Mouse (Mus musculus): Measurements from ENCODE around the gene Nat8f4. TPM values are rescaled to one million over a fixed set of nuclear protein-coding genes. Genes with fewer than 3 reads are reported as not detected.

Nat8f4 gene
- polyA plus RNA-seq, 1 experiment from 2014 or later: 1.3 TPM

- Histone ChIP-seq H3K4me1 (replicated peaks) (no peaks in the 10 kb centered on the region), H3K36me3 (replicated peaks) (no peaks in the 10 kb centered on the region), H3K9me3 (replicated peaks) (no peaks in the 10 kb centered on the region), H3K27me3 (no peaks in the 10 kb centered on the region), H3K4me2 (no peak overlapping the region), H3K27ac (replicated peaks) (no peak overlapping the region), H3K9ac (no peak overlapping the region), H3K4me3 (replicated peaks) (no peak overlapping the region)
- no peak for ATAC-seq (ENCODE audit: insufficient read depth)
- 55% methylated on average over 2 of the region's 2 CpGs for WGBS (ENCODE audit: insufficient replicate concordance)
These were observed 40.8 kb downstream of the Nat8f4 start for GRCm38 (mm10) chr6:85863840-85864239.

GRCm38 (mm10) chr6:85863136-85863535, 41.5 kb downstream of the Nat8f4 start:
- ATAC-seq (ENCODE audit: insufficient read depth): no peak
- H3K4me3 ChIP-seq (replicated peaks): no peak overlapping the region
- H3K27me3 ChIP-seq: no peaks in the 10 kb centered on the region
- no peak overlapping the region for H3K9ac ChIP-seq
- no peak overlapping the region for H3K27ac ChIP-seq (replicated peaks)
- no peaks in the 10 kb centered on the region for H3K4me1 ChIP-seq (replicated peaks)
- WGBS (ENCODE audit: insufficient replicate concordance): 49% methylated on average over 2 of the region's 2 CpGs
- no peak overlapping the region for H3K4me2 ChIP-seq
- H3K36me3 ChIP-seq (replicated peaks): no peaks in the 10 kb centered on the region
- H3K9me3 ChIP-seq (replicated peaks): no peaks in the 10 kb centered on the region

GRCm38 (mm10) chr6:85862565-85862964, 42.1 kb downstream of the Nat8f4 start:
- no peak overlapping the region for H3K27ac ChIP-seq (replicated peaks)

GRCm38 (mm10) chr6:85861247-85861646, 43.4 kb downstream of the Nat8f4 start:
- H3K27me3 ChIP-seq: no peaks in the 10 kb centered on the region
- 53% methylated on average over 3 of the region's 3 CpGs for WGBS (ENCODE audit: insufficient replicate concordance)
- H3K4me3 ChIP-seq (replicated peaks): no peak overlapping the region
- no peak overlapping the region for H3K27ac ChIP-seq (replicated peaks)
- no peak overlapping the region for H3K9ac ChIP-seq
- no peaks in the 10 kb centered on the region for H3K36me3 ChIP-seq (replicated peaks)
- ATAC-seq (ENCODE audit: insufficient read depth): no peak
- H3K4me1 ChIP-seq (replicated peaks): no peaks in the 10 kb centered on the region
- no peaks in the 10 kb centered on the region for H3K9me3 ChIP-seq (replicated peaks)
- no peak overlapping the region for H3K4me2 ChIP-seq

More at GRCm38 (mm10) chr6:85862565-85862964, 42.1 kb downstream of the Nat8f4 start:
- H3K9me3 ChIP-seq (replicated peaks): no peaks in the 10 kb centered on the region
- no peaks in the 10 kb centered on the region for H3K4me1 ChIP-seq (replicated peaks)
- 52% methylated on average over 3 of the region's 3 CpGs for WGBS (ENCODE audit: insufficient replicate concordance)
- H3K27me3 ChIP-seq: no peaks in the 10 kb centered on the region
- no peak overlapping the region for H3K9ac ChIP-seq
- no peaks in the 10 kb centered on the region for H3K36me3 ChIP-seq (replicated peaks)
- no peak overlapping the region for H3K4me3 ChIP-seq (replicated peaks)
- no peak overlapping the region for H3K4me2 ChIP-seq
- ATAC-seq (ENCODE audit: insufficient read depth): no peak

- no peaks in the 10 kb centered on the region for H3K27me3 ChIP-seq
- H3K9me3 ChIP-seq (replicated peaks): no peaks in the 10 kb centered on the region
- H3K9ac ChIP-seq: no peak overlapping the region
- H3K4me1 ChIP-seq (replicated peaks): 0 out of 2 replicates have a peak, but pooled peaks cover 2% of the 10 kb centered on the region
- H3K4me3 ChIP-seq (replicated peaks): no peak overlapping the region
- H3K36me3 ChIP-seq (replicated peaks): no peaks in the 10 kb centered on the region
- WGBS (ENCODE audit: insufficient replicate concordance): 41% methylated on average over 1 of the region's 1 CpGs
- H3K4me2 ChIP-seq: no peak overlapping the region
- ATAC-seq (ENCODE audit: insufficient read depth): no peak
- H3K27ac ChIP-seq (replicated peaks): no peak overlapping the region
These were observed 48.4 kb downstream of the Nat8f4 start for GRCm38 (mm10) chr6:85856194-85856678.

- H3K36me3 ChIP-seq (replicated peaks): no peaks in the 10 kb centered on the region
- H3K9ac ChIP-seq: no peak overlapping the region
- no peak overlapping the region for H3K4me3 ChIP-seq (replicated peaks)
- H3K27me3 ChIP-seq: no peaks in the 10 kb centered on the region
- ATAC-seq (ENCODE audit: insufficient read depth): no peak
- H3K4me2 ChIP-seq: no peak overlapping the region
- H3K27ac ChIP-seq (replicated peaks): no peak overlapping the region
- no peaks in the 10 kb centered on the region for H3K9me3 ChIP-seq (replicated peaks)
- H3K4me1 ChIP-seq (replicated peaks): 0 out of 2 replicates have a peak, but pooled peaks cover 2% of the 10 kb centered on the region
- 57% methylated on average over 3 of the region's 3 CpGs for WGBS (ENCODE audit: insufficient replicate concordance)
These were observed 51.2 kb downstream of the Nat8f4 start for GRCm38 (mm10) chr6:85853481-85853880.

- no peak overlapping the region for H3K4me2 ChIP-seq
- H3K9ac ChIP-seq: no peak overlapping the region
- H3K36me3 ChIP-seq (replicated peaks): no peaks in the 10 kb centered on the region
- H3K27me3 ChIP-seq: no peaks in the 10 kb centered on the region
- H3K4me1 ChIP-seq (replicated peaks): 0 out of 2 replicates have a peak, but pooled peaks cover 2% of the 10 kb centered on the region
- H3K4me3 ChIP-seq (replicated peaks): no peak overlapping the region
- no peak overlapping the region for H3K27ac ChIP-seq (replicated peaks)
- H3K9me3 ChIP-seq (replicated peaks): no peaks in the 10 kb centered on the region
- ATAC-seq (ENCODE audit: insufficient read depth): no peak
- 51% methylated on average over 7 of the region's 7 CpGs for WGBS (ENCODE audit: insufficient replicate concordance)
These were observed 53.5 kb downstream of the Nat8f4 start for GRCm38 (mm10) chr6:85851062-85851773.

GRCm38 (mm10) chr6:85849240-85849639, 55.4 kb downstream of the Nat8f4 start:
- Histone ChIP-seq H3K4me1 (replicated peaks) (0 out of 2 replicates have a peak, but pooled peaks cover 2% of the 10 kb centered on the region), H3K27ac (replicated peaks) (no peak overlapping the region), H3K9ac (no peak overlapping the region), H3K27me3 (no peaks in the 10 kb centered on the region), H3K4me3 (replicated peaks) (no peak overlapping the region), H3K9me3 (replicated peaks) (no peaks in the 10 kb centered on the region), H3K4me2 (no peak overlapping the region), H3K36me3 (replicated peaks) (no peaks in the 10 kb centered on the region)
- 25% methylated on average over 2 of the region's 2 CpGs for whole genome bisulfite sequencing (ENCODE audit: insufficient replicate concordance)
- ATAC-seq (ENCODE audit: insufficient read depth): no peak

Other genes with a start within 250 kb of the Nat8f4 start
- gene Nat8f7, start 191.7 kb downstream of the Nat8f4 start, polyA plus RNA-seq (2015; fragmentation: Nextera tagmentation; extraction: Ambion mirVana): not detected in 2 replicates
- not detected in 2 replicates for gene Nat8f3, start 139.1 kb downstream of the Nat8f4 start, polyA plus RNA-seq (2015; fragmentation: Nextera tagmentation; extraction: Ambion mirVana)
- gene Nat8f6, start 83.9 kb downstream of the Nat8f4 start, polyA plus RNA-seq (2015; fragmentation: Nextera tagmentation; extraction: Ambion mirVana): not detected in 2 replicates
- gene Nat8f5, start 83.9 kb downstream of the Nat8f4 start, polyA plus RNA-seq (2015; fragmentation: Nextera tagmentation; extraction: Ambion mirVana): not detected in 2 replicates
- 0.08 TPM in 1 of 2 replicates, not detected in the other for gene Nat8, start 72.8 kb downstream of the Nat8f4 start, polyA plus RNA-seq (2015; fragmentation: Nextera tagmentation; extraction: Ambion mirVana)
- not detected in 2 replicates for gene Nat8f2, start 35.7 kb downstream of the Nat8f4 start, polyA plus RNA-seq (2015; fragmentation: Nextera tagmentation; extraction: Ambion mirVana)
- 14.1 and 17.4 TPM in 2 replicates for gene Tprkb, start 7.0 kb upstream of the Nat8f4 start, polyA plus RNA-seq (2015; fragmentation: Nextera tagmentation; extraction: Ambion mirVana)
- 11.8 and 15.2 TPM in 2 replicates for gene Nat8f1, start 10.8 kb upstream of the Nat8f4 start, polyA plus RNA-seq (2015; fragmentation: Nextera tagmentation; extraction: Ambion mirVana)
- 20.0 and 22.8 TPM in 2 replicates for gene Dusp11, start 56.8 kb upstream of the Nat8f4 start, polyA plus RNA-seq (2015; fragmentation: Nextera tagmentation; extraction: Ambion mirVana)
- not detected in 2 replicates for gene Figla, start 111.3 kb upstream of the Nat8f4 start, polyA plus RNA-seq (2015; fragmentation: Nextera tagmentation; extraction: Ambion mirVana)
- gene Add2, start 123.8 kb upstream of the Nat8f4 start, polyA plus RNA-seq (2015; fragmentation: Nextera tagmentation; extraction: Ambion mirVana): 89.4 and 102 TPM in 2 replicates

Data from liver, embryonic 15.5 days (tissue).